Mouse (Mus musculus) MEL (cell line): Measurements from ENCODE around the gene Nucks1. TPM values are rescaled to one million over a fixed set of nuclear protein-coding genes. Genes with fewer than 3 reads are reported as not detected.

Source experiments
- DNase-seq: peaks from one replicate; pipeline ENCODE4 v3.0.0; 2011; ENCODE audit warnings: low read depth, low spot score
- H3K27ac ChIP-seq: 2 replicates; pipeline ENCODE4 v1.5.1; 2012; ENCODE audit warnings: low read depth, mild to moderate bottlenecking, control low read depth, low read length, moderate library complexity; ENCODE audit not compliant: control insufficient read depth
- H3K27me3 ChIP-seq, 2 experiments: fragments of 150-350 bp in 1 of 2; sonication (generic) in 1 of 2; 2 replicates each; pipeline ENCODE4 v1.6.1; 2012; ENCODE audit warnings: low read length in 2 of 2, mild to moderate bottlenecking in 2 of 2, improper control_type of control experiment in 1 of 2, moderate library complexity in 1 of 2; ENCODE audit not compliant: insufficient read depth in 2 of 2, control insufficient read depth in 1 of 2
- H3K36me3 ChIP-seq, 2 experiments: 2 replicates each; pipeline ENCODE4 v1.6.1; 2012 to 2014; ENCODE audit warnings: low read length in 2 of 2, improper control_type of control experiment in 1 of 2, inconsistent platforms in 1 of 2, mild to moderate bottlenecking in 1 of 2; ENCODE audit not compliant: insufficient read depth in 2 of 2, control insufficient read depth in 1 of 2
- H3K4me1 ChIP-seq, 2 experiments: fragments of 150-350 bp in 1 of 2; sonication (generic) in 1 of 2; 2 replicates each; pipeline ENCODE4 v1.6.1; 2012; ENCODE audit warnings: low read length in 2 of 2, improper control_type of control experiment in 1 of 2, mild to moderate bottlenecking in 1 of 2; ENCODE audit not compliant: insufficient read depth in 2 of 2, control insufficient read depth in 1 of 2
- H3K4me3 ChIP-seq, 2 experiments: fragments of 150-350 bp in 1 of 2; sonication (generic) in 1 of 2; 2 replicates each; pipeline ENCODE4 v1.5.1; 2012; ENCODE audit warnings: low read depth in 2 of 2, low read length in 2 of 2, mild to moderate bottlenecking in 2 of 2, moderate library complexity in 2 of 2, control low read depth in 1 of 2, improper control_type of control experiment in 1 of 2; ENCODE audit not compliant: control insufficient read depth in 1 of 2, insufficient read depth in 1 of 2
- H3K79me2 ChIP-seq: 2 replicates; pipeline ENCODE4 v1.6.1; 2012; ENCODE audit warnings: mild to moderate bottlenecking, low read length, moderate library complexity; ENCODE audit not compliant: control insufficient read depth, poor library complexity, insufficient read depth
- H3K9ac ChIP-seq: 2 replicates; pipeline ENCODE4 v1.6.1; 2012; ENCODE audit warnings: low read depth, mild to moderate bottlenecking, control low read depth, low read length, moderate library complexity; ENCODE audit not compliant: control insufficient read depth, poor library complexity, severe bottlenecking
- H3K9me3 ChIP-seq: fragments of 150-350 bp; sonication (generic); replicated peaks from 2 replicates; pipeline ENCODE4 v1.6.1; 2012; ENCODE audit warnings: mild to moderate bottlenecking, low read length, improper control_type of control experiment, moderate library complexity; ENCODE audit not compliant: insufficient read depth
- BHLHE40 ChIP-seq: IDR thresholded peaks from 2 replicates; pipeline ENCODE4 v1.6.1; 2012; ENCODE audit warnings: low read depth, mild to moderate bottlenecking, inconsistent platforms, low read length, improper control_type of control experiment, borderline replicate concordance
- CTCF ChIP-seq, 3 experiments: IDR thresholded peaks in 2 of 3; conservative IDR thresholded peaks in 1 of 3; 2 replicates each; pipeline ENCODE4 v1.5.1; 2011 to 2012; ENCODE audit warnings: low read length in 3 of 3, low read depth in 2 of 3, mild to moderate bottlenecking in 2 of 3, improper control_type of control experiment in 1 of 3, inconsistent platforms in 1 of 3, mixed read lengths in 1 of 3, moderate library complexity in 1 of 3; ENCODE audit not compliant: control insufficient read depth in 1 of 3, insufficient read depth in 1 of 3, poor library complexity in 1 of 3, severe bottlenecking in 1 of 3
- EP300 ChIP-seq, 2 experiments: IDR thresholded peaks; 2 replicates each; pipeline ENCODE4 v1.6.1; 2011; ENCODE audit warnings: improper control_type of control experiment in 2 of 2, low read length in 2 of 2, low read depth in 1 of 2, mild to moderate bottlenecking in 1 of 2
- GATA1 ChIP-seq: IDR thresholded peaks from 2 replicates; pipeline ENCODE4 v1.6.1; 2011; ENCODE audit warnings: low read depth, low read length, improper control_type of control experiment
- JUND ChIP-seq: IDR thresholded peaks from 2 replicates; pipeline ENCODE4 v1.6.1; 2011; ENCODE audit warnings: low read depth, mild to moderate bottlenecking, improper control_type of control experiment, low read length
- MAFK ChIP-seq: IDR thresholded peaks from 2 replicates; pipeline ENCODE4 v1.6.1; 2011; ENCODE audit warnings: low read depth, mild to moderate bottlenecking, low read length, improper control_type of control experiment, borderline replicate concordance
- MXI1 ChIP-seq: IDR thresholded peaks from 2 replicates; pipeline ENCODE4 v1.6.1; 2011; ENCODE audit warnings: mild to moderate bottlenecking, low read depth, low read length, improper control_type of control experiment
- NELFE ChIP-seq: IDR thresholded peaks from 2 replicates; pipeline ENCODE4 v1.6.1; 2011; ENCODE audit warnings: low read depth, low read length, improper control_type of control experiment
- POLR2A ChIP-seq, 2 experiments: IDR thresholded peaks; 2 replicates each; pipeline ENCODE4 v1.6.1; 2011 to 2012; ENCODE audit warnings: low read length in 2 of 2, mild to moderate bottlenecking in 2 of 2, control low read depth in 1 of 2, improper control_type of control experiment in 1 of 2, low read depth in 1 of 2, moderate library complexity in 1 of 2; ENCODE audit not compliant: control insufficient read depth in 1 of 2, insufficient read depth in 1 of 2, poor library complexity in 1 of 2
- RAD21 ChIP-seq: IDR thresholded peaks from 2 replicates; pipeline ENCODE4 v1.6.1; 2011; ENCODE audit warnings: mild to moderate bottlenecking, low read depth, low read length, improper control_type of control experiment
- SMC3 ChIP-seq: IDR thresholded peaks from 2 replicates; pipeline ENCODE4 v1.6.1; 2011; ENCODE audit warnings: low read depth, low read length, improper control_type of control experiment
- ZC3H11A ChIP-seq: IDR thresholded peaks from 2 replicates; pipeline ENCODE4 v1.6.1; 2012; ENCODE audit warnings: low read depth, mild to moderate bottlenecking, inconsistent platforms, low read length, improper control_type of control experiment
- polyA plus RNA-seq, 2 experiments: library from polyadenylated mRNA; stranded (reverse) in 1 of 2; unstranded in 1 of 2; fragments of >175 nt in 1 of 2; fragments of >200 nt in 1 of 2; gene quantifications; 2 replicates each; pipeline versions ENCODE4 v1.2.1 to v1.2.4; 2012; ENCODE audit warnings: low replicate concordance in 2 of 2, low read depth in 1 of 2; ENCODE audit not compliant: insufficient read length in 2 of 2, insufficient read depth in 1 of 2, missing spikeins in 1 of 2
- total RNA-seq: library from RNA; depleted of rRNA; stranded (reverse); fragments of 300-350 nt; gene quantifications from 2 replicates; pipeline ENCODE4 v1.2.3, GENCODE M21; 2012

Gene Nucks1
- total and polyA plus RNA-seq, 3 experiments = 53.7 to 113 (median 84.0) TPM

DNA sequence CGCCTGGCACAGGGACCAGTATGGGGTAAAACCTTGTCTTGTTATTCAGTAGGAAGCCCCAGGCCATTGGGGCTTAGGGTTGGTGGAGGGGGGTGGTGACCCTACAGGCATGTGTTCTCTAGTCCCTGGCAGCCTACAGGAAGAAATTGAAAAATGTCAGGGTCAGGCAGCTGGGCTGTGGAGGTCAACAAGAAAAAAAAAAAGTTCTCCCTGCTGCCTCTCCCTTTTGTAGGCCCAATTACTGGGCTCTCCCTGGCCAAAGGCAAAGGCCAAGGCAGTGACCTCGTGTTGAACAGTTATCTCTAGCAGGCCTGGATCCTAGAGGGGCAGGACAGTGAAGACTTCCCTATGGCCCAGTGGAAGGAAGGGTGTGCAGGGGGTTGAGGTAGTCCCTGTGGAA, 70.1 kb downstream of the Nucks1 start:
- Histone ChIP-seq H3K27me3 (no peaks in the 10 kb centered on the region), H3K9me3 (no peaks in the 10 kb centered on the region), H3K79me2 (no peaks in the 10 kb centered on the region; the same call in 1 of the 2 replicates), H3K27ac (no peak overlapping the region), H3K36me3 (peaks cover 0 to 24% of the 10 kb centered on the region in 2 experiments; a peak in 2 of 4 replicates), H3K9ac (no peak overlapping the region)
- no peak for TF ChIP-seq NELFE
- 0 out of 4 replicates have a peak, but pooled peaks of 1 of the 2 experiments have one; percentile 35 for TF ChIP-seq POLR2A (IDR thresholded peaks at IDR 0.05; ENCODE audit: control insufficient read depth in 1 of 2, insufficient read depth in 1 of 2, low read depth in 1 of 2, low read length in 2 of 2, poor library complexity in 1 of 2)
- TF ChIP-seq, all 39 proteins: peak for 1
- Histone ChIP-seq H3K4me3 (no peak overlapping the region), H3K4me1 (no peaks in the 10 kb centered on the region)
- DNase-seq = no peak

DNA sequence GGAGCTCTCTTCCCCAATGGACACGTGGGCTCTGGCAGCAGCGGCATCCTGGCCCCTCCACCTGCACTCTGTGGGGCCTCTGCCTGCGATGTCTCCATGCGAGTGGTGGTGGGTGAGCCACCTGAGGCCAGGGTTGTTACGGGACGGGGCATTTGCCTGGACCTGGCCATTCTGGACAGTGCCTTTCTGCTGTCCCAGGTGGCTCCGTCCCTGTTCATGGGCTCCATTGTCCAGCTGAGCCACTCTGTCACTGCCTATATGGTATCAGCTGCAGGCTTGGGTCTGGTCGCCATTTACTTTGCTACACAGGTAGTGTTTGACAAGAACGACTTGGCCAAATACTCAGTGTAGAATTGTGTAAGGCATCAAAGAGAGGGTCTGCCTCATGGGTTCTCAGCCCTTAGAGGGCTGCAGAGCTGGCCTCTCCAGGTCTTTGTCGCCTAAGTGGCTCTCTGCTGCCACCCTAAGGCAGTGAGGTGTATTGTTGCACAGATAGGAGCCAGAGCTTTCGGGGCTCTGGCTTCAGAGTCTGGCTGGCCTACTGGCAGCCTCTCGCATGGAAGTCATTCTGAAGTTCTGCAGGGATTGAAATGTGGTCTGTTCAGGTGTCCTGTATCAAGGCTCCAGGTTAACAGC, 71.2 kb downstream of the Nucks1 start:
- Histone ChIP-seq H3K27me3 (no peaks in the 10 kb centered on the region), H3K9me3 (no peaks in the 10 kb centered on the region), H3K4me1 (no peaks in the 10 kb centered on the region), H3K9ac (no peak overlapping the region), H3K27ac (no peak overlapping the region), H3K79me2 (no peaks in the 10 kb centered on the region; the same call in 1 of the 2 replicates), H3K36me3 (peaks cover 0 to 18% of the 10 kb centered on the region in 2 experiments; a peak in 2 of 4 replicates), H3K4me3 (no peak overlapping the region)
- DNase-seq = peak; percentile 79
- TF ChIP-seq SMC3 (peak; percentile 90), JUND (no peak), CTCF (IDR thresholded peaks at IDR 0.05 in 2 of 3, conservative IDR thresholded peaks at IDR 0.05 in 1 of 3; ENCODE audit: control insufficient read depth in 1 of 3, insufficient read depth in 1 of 3, low read depth in 2 of 3, low read length in 3 of 3, poor library complexity in 1 of 3, severe bottlenecking in 1 of 3) (peak; percentile 85 to 94 (median 89)), RAD21 (peak; percentile 87), ZC3H11A (peak; percentile 80)

DNA sequence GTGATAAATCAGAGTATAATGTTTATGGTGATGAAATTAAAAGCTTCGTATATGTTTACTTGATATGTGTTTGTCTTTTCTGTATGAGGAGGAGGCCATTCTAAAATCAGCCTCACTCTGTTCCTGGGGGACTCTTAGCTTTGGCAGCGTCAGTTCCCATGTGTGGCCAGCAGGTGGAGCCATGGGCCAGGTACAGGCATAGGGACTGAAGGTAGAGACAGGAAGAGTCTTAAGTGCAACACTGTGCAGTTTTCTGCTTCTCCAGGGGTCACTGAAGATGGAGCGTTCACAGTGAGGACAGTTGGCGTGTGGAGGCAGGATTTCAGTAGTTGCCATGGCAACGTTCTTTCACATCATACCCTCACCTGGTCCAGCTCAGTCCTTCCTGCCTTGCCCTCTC, 72.6 kb downstream of the Nucks1 start:
- Histone ChIP-seq H3K4me3 (no peak overlapping the region), H3K9me3 (no peaks in the 10 kb centered on the region), H3K27ac (no peak overlapping the region), H3K4me1 (no peaks in the 10 kb centered on the region), H3K27me3 (no peaks in the 10 kb centered on the region)
- peak; percentile 66 for TF ChIP-seq RAD21
- TF ChIP-seq MAFK = no peak
- TF ChIP-seq ZC3H11A = peak; percentile 51
- 0 out of 2 replicates have a peak, but pooled peaks have one; percentile 6 for TF ChIP-seq BHLHE40
- TF ChIP-seq EP300 (IDR thresholded peaks at IDR 0.05; ENCODE audit: low read depth in 1 of 2, low read length in 2 of 2) = no peak
- peak; percentile 76 for TF ChIP-seq SMC3
- TF ChIP-seq GATA1 = no peak
- no peak for TF ChIP-seq MXI1
- TF ChIP-seq CTCF (IDR thresholded peaks at IDR 0.05 in 2 of 3, conservative IDR thresholded peaks at IDR 0.05 in 1 of 3; ENCODE audit: control insufficient read depth in 1 of 3, insufficient read depth in 1 of 3, low read depth in 2 of 3, low read length in 3 of 3, poor library complexity in 1 of 3, severe bottlenecking in 1 of 3) = peak; percentile 90 to 98 (median 94)
- TF ChIP-seq, all 39 proteins: peak for 5
- Histone ChIP-seq H3K79me2 (no peaks in the 10 kb centered on the region; the same call in 1 of the 2 replicates), H3K9ac (no peak overlapping the region), H3K36me3 (peaks cover 0 to 15% of the 10 kb centered on the region in 2 experiments; a peak in 2 of 4 replicates)
- peak; percentile 82 for DNase-seq
